Mouse (Mus musculus) cerebellum, postnatal 10 days (tissue): ENCODE measurements around the gene Syna.

Experiments used
- DNase-seq, 2 experiments: peaks; one replicate each; pipeline ENCODE4 v3.0.0; 2021; ENCODE audit warnings: mixed read lengths in 2 of 2

Syna gene

GRCm38 (mm10) chr5:134565696-134566095 is 5.7 kb upstream of the Syna start:
- DNase-seq = no peak

DNA sequence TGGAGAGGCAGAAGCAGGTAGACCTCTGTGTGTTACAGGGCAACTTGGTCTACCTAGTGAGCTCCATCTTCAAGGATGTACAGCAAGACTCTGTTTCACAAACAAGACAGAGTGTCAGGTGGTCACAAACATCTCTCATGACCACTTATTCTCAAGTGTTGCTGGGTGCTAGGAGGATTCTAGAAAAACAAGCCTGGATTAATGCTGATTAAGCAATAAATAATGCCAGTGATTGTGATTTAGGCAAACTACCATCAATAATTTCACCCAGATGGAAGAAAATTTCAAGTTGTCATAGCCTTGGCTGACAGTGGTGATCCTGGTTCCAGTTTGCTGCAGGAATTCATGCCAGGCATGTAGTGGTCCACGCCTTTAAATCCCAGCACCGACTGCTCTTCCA is 4.3 kb upstream of the Syna start:
- no peak for DNase-seq

DNA sequence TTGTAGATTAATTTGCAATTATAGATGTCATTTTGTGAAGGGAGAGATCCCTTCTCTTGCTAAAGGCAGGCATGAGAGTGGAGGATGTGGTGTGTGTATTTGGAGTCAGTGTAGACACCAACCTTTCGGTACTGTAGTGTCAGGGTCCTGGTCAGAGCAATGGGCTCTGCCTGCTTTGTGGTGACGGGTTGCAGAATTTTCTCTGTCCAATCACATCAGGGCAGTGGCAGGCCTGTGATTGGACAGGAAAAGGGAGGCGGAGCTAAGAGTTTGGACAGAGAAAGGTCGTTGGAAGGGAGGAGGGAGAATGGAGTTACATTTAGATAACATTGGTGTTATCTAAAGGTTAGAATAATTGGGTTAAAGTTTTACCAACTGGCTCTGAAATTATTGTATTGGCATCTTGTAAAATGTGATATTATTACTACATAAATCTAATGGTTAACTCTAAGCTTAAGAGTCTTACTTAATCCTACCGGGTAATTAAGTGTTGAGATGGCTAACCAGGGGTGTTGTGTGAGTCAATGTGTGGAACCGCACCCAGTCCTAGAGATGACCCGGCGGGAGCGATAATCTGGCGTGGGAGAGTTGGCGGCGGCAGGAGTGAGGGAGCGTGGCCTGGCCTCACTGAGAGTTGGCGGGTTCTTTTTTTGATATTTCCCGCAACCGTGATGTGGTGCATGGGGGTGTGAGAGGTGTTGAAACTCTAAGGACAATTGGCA is 640 bp upstream of the Syna start:
- DNase-seq = no peak

- DNase-seq = peak; percentile 84 to 90
These were observed 4.4 kb downstream of the Syna start for GRCm38 (mm10) chr5:134555463-134556164.

GRCm38 (mm10) chr5:134553951-134554546 is 5.9 kb downstream of the Syna start:
- no peak for DNase-seq

GRCm38 (mm10) chr5:134552110-134552972 is 7.6 kb downstream of the Syna start, which contains the start of gene Clip2:
Gene Clip2 (minus strand): TSS chr5:134552434.
- peak; percentile 100 for DNase-seq

- peak; percentile 83 to 88 for DNase-seq
These were observed 8.5 kb downstream of the Syna start for GRCm38 (mm10) chr5:134551233-134552109.

- DNase-seq = peak; percentile 45 to 47
These were observed 9.1 kb downstream of the Syna start for GRCm38 (mm10) chr5:134550836-134551232.

- no peak for DNase-seq
These were observed 10.3 kb downstream of the Syna start for GRCm38 (mm10) chr5:134549640-134550168.

GRCm38 (mm10) chr5:134548306-134548705 is 11.7 kb downstream of the Syna start:
- no peak for DNase-seq

DNA sequence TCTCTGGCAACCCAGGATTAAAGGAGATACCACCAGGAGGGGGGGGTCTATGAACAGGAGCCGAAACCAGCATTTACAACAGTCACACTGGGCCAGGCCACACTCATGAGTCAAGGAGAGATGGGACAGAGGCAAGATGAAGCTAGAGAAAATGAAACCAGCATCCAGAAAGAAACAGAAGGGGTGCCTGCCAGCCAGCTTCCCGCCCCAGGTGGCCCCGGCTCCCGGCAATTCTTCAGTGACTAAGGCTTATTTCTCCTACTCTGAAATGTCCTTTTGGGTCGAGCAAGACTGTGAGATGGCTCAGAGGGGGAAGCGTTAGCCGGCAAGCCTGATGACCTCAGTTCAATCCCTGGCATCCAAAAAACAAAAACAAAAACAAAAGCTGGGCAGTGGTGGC is 13.2 kb downstream of the Syna start:
- DNase-seq = peak; percentile 44 to 60

DNA sequence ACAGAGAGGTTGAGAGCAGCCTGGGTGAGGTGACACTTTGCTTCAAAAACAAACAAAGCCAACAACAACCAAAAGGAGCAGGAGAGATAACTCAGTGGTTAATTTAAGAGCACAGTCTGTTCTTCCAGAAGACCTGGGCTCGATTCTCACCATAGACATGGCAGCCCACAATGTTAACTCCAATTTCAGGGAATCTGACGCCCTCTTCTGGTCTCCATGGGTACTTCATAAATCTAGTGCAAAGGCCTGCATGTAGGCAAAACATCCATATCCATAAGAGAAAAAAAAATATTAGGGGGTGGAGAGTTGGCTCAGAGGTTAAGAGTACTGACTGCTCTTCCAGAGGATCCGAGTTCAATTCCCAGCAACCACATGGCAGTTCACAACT is 14.7 kb downstream of the Syna start:
- peak; percentile 45 to 62 for DNase-seq

DNA sequence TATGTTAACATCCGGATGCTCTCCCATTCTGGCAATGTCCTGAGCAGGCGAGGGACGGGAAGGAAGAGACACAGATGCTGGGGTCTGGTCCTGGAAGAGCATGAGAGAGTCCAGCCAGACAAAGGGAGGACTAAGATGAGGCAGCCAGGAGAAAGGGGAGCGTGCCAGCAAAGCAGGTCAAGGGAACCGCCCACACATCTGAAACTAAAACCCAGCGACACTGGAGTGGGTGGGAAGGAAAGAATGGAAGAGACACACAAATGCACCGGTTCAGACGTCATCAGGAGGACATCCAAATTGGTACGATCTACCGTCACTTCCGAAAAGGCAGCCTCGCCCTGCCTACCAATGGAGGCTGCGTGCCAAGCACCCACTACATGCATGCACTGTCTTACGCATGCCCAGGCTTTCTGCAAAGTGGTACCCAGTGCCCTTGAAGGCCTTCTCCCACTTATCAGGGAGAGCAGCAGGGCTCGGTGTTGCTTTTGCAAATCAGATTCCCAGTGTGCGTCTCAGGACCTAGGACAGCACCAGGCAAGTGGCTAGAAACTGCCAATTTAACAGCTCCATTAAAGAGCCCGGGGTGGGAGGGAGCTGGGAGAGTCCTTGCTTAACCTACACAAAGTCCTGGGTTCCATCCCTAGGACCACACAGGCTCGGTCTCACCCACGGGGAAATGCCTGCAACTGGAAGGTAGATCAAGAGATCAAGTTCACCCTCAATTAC is 15.3 kb downstream of the Syna start:
- peak; percentile 68 to 78 for DNase-seq

DNA sequence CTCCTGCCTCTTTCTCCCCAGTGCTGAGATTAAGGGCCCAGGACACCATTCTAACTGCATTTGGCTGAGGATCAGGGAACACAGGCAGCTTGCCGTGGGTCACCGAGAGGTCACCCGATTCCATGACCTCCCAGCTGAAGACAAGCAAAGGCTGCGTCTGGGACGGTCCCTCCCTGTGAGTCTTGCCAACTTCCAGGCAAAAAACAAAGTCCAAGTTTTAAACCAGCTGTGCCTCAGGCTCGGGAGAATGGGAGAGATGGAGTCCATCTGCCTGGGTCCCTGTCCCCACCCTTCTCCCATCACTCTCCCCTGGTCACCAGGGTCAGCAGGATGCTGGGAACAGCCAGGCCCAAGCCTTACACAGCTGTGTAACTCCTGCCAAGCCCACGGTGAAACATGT is 18.3 kb downstream of the Syna start:
- DNase-seq = no peak

- peak; percentile 49 to 58 for DNase-seq
These were observed 19.1 kb downstream of the Syna start for GRCm38 (mm10) chr5:134540881-134541280.

- DNase-seq = peak; percentile 80
These were observed 20.1 kb downstream of the Syna start for GRCm38 (mm10) chr5:134539891-134540290.

GRCm38 (mm10) chr5:134536036-134536435 is 23.9 kb downstream of the Syna start:
- DNase-seq = no peak

DNA sequence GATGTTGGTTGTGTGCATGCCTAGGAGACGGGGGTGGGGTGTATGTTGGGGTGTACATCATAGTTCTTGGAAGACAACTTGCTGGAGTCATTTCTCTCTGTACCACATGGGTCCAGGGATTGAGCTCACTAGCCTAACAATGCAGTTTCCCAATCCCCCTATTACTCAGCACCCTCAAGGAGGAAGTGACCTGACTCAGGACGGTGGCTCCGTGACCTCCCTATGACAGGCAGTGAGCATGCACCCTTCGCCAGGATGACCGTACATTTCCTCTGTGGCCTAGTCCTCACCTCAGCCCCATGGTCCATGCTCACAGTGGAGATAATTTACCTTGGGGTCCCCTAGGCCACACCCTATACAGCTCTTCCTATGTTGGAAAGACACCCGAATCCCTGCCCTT is 27.6 kb downstream of the Syna start:
- no peak for DNase-seq

GRCm38 (mm10) chr5:134531585-134531984 is 28.4 kb downstream of the Syna start:
- DNase-seq = peak; percentile 63 to 74

DNA sequence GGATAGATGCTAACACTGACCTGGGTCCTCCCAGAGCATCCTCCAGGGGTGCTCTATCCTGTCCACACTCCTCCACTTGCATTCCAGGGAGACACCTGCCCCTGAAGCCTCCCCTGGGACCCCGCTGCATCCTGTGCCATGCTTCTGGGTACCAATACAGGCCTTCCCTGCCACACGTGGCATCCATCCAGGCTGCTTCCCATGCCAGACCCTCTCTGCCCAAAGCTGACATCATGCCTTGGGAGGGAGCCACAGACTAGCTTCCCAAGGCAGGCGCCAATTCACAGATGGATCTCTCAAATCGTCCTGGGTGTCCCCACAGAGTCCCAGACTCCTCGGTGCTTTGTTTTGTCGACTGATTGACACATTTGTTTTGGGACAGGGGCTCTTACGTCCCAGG is 29.1 kb downstream of the Syna start:
- DNase-seq = peak; percentile 99

DNA sequence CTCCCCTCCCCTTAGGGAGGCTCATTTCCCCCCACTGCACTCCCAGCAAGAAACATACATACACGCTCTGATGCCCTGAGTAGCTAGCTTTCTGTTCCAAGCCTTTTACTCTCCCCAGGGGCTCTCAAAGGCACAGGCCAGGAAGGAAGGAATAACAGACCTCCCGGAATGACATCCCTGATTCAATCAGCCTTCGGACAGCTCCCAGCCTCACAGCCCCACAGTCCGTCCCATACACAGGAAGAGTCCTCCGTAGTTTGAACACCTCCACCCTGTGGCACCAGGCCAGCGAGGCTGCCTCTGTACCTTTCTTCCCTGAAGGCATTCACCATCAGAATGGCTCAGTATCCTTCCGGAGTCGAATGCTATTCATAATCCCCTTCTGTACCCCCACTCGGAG is 31.5 kb downstream of the Syna start:
- peak in 1 of 2 experiments; percentile 39 for DNase-seq
